Mouse (Mus musculus): ENCODE data around the gene Btbd8. TPM values are rescaled to one million over a fixed set of nuclear protein-coding genes. Genes with fewer than 3 reads are reported as not detected.

Gene Btbd8
- polyA plus RNA-seq, 1 experiment from 2014 or later, result 4.2 TPM

DNA sequence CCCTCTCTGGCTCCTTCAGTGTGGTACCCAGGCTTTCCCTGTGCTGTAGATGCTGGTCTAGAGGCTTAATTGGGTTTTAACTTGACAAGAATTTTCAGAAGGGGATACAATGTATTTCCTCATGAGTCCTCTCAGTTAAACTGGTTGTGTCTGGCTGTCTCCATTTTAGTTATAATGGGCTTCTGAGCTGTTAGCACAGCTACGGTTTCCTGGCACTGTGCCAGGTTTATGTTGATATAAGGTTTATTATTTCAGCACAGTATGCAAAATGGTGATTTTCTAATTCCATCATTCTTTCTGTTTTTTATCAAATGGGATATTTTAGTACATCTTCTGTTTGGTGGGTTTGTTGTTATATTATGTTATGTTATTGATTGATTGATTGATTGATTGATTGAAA lies 16.1 kb upstream of the Btbd8 start:
- Histone ChIP-seq H3K27me3 (0 out of 2 replicates have a peak, but pooled peaks cover 3% of the 10 kb centered on the region), H3K4me3 (no peak overlapping the region), H3K9me3 (no peaks in the 10 kb centered on the region), H3K9ac (no peak overlapping the region), H3K4me2 (no peak overlapping the region), H3K36me3 (no peaks in the 10 kb centered on the region), H3K27ac (no peak overlapping the region), H3K4me1 (no peaks in the 10 kb centered on the region)
- no peak for ATAC-seq (ENCODE audit: insufficient number of reproducible peaks, low FRiP score, low TSS enrichment, low read depth)
- 26% methylated on average over 1 of the region's 1 CpGs for WGBS

DNA sequence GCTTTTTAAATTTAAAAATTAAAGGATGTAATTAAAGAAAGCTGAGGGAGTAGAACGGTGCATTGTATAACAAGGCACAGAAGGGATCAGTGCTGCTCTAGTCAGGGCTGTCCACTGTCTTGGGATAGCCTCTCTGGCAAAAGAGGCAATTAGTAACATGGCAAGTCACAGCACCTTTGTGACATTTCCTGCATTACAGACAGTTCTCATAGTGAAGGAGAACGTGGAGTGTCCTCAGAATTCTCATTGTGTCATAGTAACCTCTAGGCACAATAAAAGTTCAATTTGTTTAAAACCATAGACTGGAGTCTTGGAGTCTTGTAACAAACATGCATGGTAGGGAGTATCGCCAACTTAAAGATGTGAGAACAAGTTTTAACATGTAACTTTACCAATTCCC lies 6.5 kb upstream of the Btbd8 start, which contains the start of gene Lpcat2b:
TSS of gene Lpcat2b (plus strand) at position 301 of the 400 bp plus-strand sequence.
- Histone ChIP-seq H3K4me1 (no peaks in the 10 kb centered on the region), H3K4me3 (no peak within 1 kb of the TSS), H3K9me3 (no peaks in the 10 kb centered on the region), H3K4me2 (no peak within 1 kb of the TSS), H3K27ac (no peak within 1 kb of the TSS), H3K27me3 (0 out of 2 replicates have a peak, but pooled peaks cover 2% of the 10 kb centered on the region), H3K9ac (no peak within 1 kb of the TSS), H3K36me3 (no peaks in the 10 kb centered on the region; the same call in 1 of the 2 replicates)
- WGBS, result 64% methylated on average over 3 of the region's 3 CpGs
- no peak for ATAC-seq (ENCODE audit: insufficient number of reproducible peaks, low FRiP score, low TSS enrichment, low read depth)

DNA sequence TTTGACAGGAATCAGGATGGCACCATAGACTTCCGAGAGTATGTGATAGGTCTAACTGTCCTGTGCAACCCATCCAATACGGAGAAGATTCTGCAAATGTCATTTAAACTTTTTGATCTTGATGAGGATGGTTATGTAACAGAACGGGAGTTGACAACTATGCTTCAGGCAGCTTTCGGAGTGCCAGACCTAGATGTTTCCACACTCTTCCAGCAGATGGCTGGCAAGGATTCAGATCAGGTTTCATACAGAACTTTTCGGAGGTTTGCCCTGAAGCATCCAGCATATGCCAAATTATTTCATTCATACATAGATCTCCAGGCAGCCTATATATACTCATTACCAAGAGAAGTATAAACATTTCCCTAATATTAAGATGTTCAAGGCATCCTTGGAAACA lies 3.8 kb upstream of the Btbd8 start:
- H3K36me3 ChIP-seq, result no peaks in the 10 kb centered on the region
- ATAC-seq (ENCODE audit: insufficient number of reproducible peaks, low FRiP score, low TSS enrichment, low read depth), result no peak
- H3K4me1 ChIP-seq, result peaks cover 5% of the 10 kb centered on the region; the same call in 1 of the 2 replicates
- no peak overlapping the region for H3K4me2 ChIP-seq
- H3K27me3 ChIP-seq, result 0 out of 2 replicates have a peak, but pooled peaks cover 2% of the 10 kb centered on the region
- no peak overlapping the region for H3K9ac ChIP-seq
- H3K9me3 ChIP-seq, result no peaks in the 10 kb centered on the region
- 62% methylated on average over 5 of the region's 5 CpGs for WGBS
- no peak overlapping the region for H3K27ac ChIP-seq
- no peak overlapping the region for H3K4me3 ChIP-seq

DNA sequence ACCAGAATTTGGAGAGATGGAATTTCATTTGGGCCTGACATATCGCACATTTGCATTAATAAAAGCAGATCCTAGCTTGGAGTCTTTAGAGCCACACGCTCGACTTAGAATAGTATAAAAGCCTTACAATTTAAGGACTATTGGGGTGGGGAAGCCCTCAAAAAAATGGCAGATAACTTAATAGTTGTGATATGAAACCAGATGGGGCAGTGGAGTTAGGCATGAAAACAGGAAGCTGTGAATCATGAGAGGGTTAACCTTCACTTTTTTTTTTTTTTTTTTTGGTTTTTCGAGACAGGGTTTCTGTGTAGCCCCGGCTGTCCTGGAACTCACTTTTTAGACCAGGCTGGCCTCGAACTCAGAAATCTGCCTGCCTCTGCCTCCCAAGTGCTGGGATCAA lies 1.6 kb upstream of the Btbd8 start:
- no peak overlapping the region for H3K27ac ChIP-seq
- no peak for ATAC-seq (ENCODE audit: insufficient number of reproducible peaks, low FRiP score, low TSS enrichment, low read depth)
- no peak overlapping the region for H3K4me2 ChIP-seq
- H3K9me3 ChIP-seq, result no peaks in the 10 kb centered on the region
- H3K9ac ChIP-seq, result no peak overlapping the region
- whole genome bisulfite sequencing, result 85% methylated on average over 6 of the region's 6 CpGs
- H3K4me3 ChIP-seq, result no peak overlapping the region
- H3K27me3 ChIP-seq, result 0 out of 2 replicates have a peak, but pooled peaks cover 2% of the 10 kb centered on the region
- no peaks in the 10 kb centered on the region for H3K36me3 ChIP-seq
- H3K4me1 ChIP-seq, result peaks cover 5% of the 10 kb centered on the region; the same call in 1 of the 2 replicates

DNA sequence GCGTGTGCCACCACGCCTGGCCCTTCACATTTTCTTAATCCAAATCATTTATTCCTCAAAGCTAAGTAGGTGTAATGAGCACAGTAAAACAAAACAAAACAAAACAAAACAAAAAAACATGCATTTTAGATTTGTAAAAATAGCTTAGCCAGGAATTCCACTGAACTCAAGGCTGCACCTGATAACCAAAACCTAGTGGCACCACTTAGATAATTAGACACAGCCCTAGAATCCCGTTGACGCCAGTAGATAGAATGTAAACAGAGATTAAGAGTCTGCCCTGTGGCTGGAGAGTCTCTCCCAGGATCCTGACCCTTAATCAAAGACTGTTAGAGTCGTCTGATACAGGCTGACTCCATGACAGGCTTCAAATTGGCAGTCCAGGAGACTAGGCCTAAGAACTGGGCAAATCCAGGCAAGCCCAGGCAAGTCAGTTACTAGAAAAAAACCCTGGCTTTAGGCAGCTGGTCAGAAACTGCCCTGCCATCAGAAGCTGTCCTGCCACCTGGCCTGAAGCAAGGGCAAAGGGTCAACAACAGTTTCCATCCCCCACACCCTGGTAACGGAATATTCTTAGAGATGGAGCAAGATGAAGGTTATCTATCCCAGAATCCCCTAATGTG lies 1.1 kb upstream of the Btbd8 start:
- ATAC-seq (ENCODE audit: insufficient number of reproducible peaks, low FRiP score, low TSS enrichment, low read depth), result no peak
- Histone ChIP-seq H3K27me3 (0 out of 2 replicates have a peak, but pooled peaks cover 2% of the 10 kb centered on the region), H3K9ac (no peak overlapping the region), H3K27ac (no peak overlapping the region), H3K4me1 (peaks cover 5% of the 10 kb centered on the region; the same call in 1 of the 2 replicates), H3K4me3 (no peak overlapping the region), H3K36me3 (no peaks in the 10 kb centered on the region), H3K4me2 (no peak overlapping the region), H3K9me3 (no peaks in the 10 kb centered on the region)
- WGBS, result 67% methylated on average over 6 of the region's 6 CpGs

DNA sequence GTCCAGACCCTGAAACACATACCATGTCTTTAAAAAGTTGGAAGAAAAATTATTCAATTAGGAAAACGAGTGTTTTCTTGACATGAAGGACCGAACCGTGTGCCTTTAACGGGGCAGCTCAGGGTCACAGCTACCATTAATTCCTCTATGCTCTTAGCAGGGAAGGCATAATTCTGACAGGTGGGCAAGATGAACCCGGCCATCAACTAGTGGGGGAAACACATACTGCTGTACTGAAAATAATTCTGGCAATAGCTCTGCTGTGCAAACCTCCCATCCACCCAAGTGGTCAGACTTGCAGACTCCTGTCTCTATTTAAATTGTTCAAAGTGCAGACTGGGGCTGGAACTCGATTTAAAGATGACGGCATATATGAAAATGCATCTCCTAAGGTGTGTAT lies 556 bp downstream of the Btbd8 start:
- peak overlapping the region; percentile 93 for H3K9ac ChIP-seq
- H3K27me3 ChIP-seq, result no peaks in the 10 kb centered on the region
- H3K4me2 ChIP-seq, result peak overlapping the region; percentile 71
- peaks cover 6% of the 10 kb centered on the region; the same call in 1 of the 2 replicates for H3K4me1 ChIP-seq
- no peaks in the 10 kb centered on the region for H3K36me3 ChIP-seq
- H3K4me3 ChIP-seq, result peak overlapping the region; percentile 97
- H3K9me3 ChIP-seq, result no peaks in the 10 kb centered on the region
- peak overlapping the region; percentile 93 for H3K27ac ChIP-seq
- WGBS, result 15% methylated on average over 7 of the region's 7 CpGs
- no peak for ATAC-seq (ENCODE audit: insufficient number of reproducible peaks, low FRiP score, low TSS enrichment, low read depth)

DNA sequence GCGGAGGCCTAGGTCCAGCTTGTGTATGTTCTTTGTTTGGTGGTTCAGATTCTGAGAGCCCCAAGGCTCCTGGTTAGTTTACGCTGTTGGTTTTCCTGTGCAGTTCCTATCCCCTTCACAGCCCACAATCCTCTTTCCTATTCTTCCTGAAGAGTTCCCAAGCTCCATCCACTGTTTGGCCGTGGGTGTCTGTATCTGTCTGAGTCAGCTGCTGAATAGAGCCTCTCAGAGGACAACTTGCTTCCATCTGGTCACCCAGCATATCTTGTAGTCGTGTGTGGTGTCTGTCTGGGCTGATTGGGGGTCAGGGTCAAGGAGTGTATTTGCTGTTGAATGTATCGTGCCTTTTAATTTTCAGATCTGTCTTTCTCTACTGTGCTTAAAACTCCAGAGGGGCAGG lies 4.1 kb downstream of the Btbd8 start:
- H3K4me3 ChIP-seq, result no peak overlapping the region
- no peaks in the 10 kb centered on the region for H3K27me3 ChIP-seq
- no peak overlapping the region for H3K27ac ChIP-seq
- whole genome bisulfite sequencing, result 79% methylated on average over 5 of the region's 5 CpGs
- no peak overlapping the region for H3K4me2 ChIP-seq
- no peaks in the 10 kb centered on the region for H3K36me3 ChIP-seq
- peaks cover 6% of the 10 kb centered on the region; the same call in 1 of the 2 replicates for H3K4me1 ChIP-seq
- no peak overlapping the region for H3K9ac ChIP-seq
- no peak for ATAC-seq (ENCODE audit: insufficient number of reproducible peaks, low FRiP score, low TSS enrichment, low read depth)
- H3K9me3 ChIP-seq, result no peaks in the 10 kb centered on the region

DNA sequence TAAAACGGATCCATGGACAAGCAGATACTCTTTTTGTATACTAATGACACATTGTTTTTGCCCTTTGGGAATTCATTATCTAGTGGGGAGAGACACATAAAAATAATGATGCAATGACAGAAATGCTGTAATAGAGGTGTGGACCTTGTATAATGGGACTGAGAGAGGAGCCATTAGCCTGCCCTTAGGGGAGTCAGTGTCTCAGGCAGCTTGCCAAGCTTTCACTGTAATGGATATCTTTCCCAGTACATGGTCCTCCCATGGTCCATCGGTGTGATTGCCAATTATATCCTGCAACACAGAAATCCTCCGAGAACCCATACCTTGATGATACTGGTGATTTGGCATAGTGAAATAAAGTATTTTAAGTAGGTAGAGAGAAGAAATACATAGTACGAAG lies 6.5 kb downstream of the Btbd8 start:
- Histone ChIP-seq H3K9ac (no peak overlapping the region), H3K4me1 (0 out of 2 replicates have a peak, but pooled peaks cover 2% of the 10 kb centered on the region), H3K4me2 (no peak overlapping the region), H3K27me3 (no peaks in the 10 kb centered on the region), H3K4me3 (no peak overlapping the region), H3K36me3 (no peaks in the 10 kb centered on the region), H3K9me3 (no peaks in the 10 kb centered on the region), H3K27ac (no peak overlapping the region)
- WGBS, result 78% methylated on average over 4 of the region's 4 CpGs
- no peak for ATAC-seq (ENCODE audit: insufficient number of reproducible peaks, low FRiP score, low TSS enrichment, low read depth)

DNA sequence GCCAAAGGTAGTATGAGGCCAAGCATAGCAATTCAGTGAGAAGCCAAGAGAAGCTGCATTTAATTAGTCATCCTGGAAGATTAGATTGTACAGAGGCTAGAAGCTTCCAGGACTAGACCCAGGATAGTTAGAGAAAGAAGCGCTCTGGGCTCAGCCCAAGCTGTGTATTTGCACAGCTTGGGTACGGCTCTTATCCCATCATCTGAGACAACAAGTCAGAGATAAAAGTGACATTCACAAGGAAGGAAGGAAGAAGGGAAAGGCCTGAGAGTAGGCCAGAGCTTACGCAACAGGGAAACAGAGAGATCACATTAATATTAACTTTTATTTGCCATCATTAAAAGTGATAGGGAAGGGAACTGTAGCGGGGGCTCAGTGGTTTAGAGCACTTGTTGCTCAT lies 10.2 kb downstream of the Btbd8 start:
- H3K4me3 ChIP-seq, result no peak overlapping the region
- H3K4me1 ChIP-seq, result no peaks in the 10 kb centered on the region
- no peaks in the 10 kb centered on the region for H3K9me3 ChIP-seq
- H3K27me3 ChIP-seq, result no peaks in the 10 kb centered on the region
- ATAC-seq (ENCODE audit: insufficient number of reproducible peaks, low FRiP score, low TSS enrichment, low read depth), result no peak
- no peak overlapping the region for H3K9ac ChIP-seq
- WGBS, result 81% methylated on average over 4 of the region's 4 CpGs
- H3K36me3 ChIP-seq, result peaks cover 4% of the 10 kb centered on the region
- H3K4me2 ChIP-seq, result no peak overlapping the region
- no peak overlapping the region for H3K27ac ChIP-seq

DNA sequence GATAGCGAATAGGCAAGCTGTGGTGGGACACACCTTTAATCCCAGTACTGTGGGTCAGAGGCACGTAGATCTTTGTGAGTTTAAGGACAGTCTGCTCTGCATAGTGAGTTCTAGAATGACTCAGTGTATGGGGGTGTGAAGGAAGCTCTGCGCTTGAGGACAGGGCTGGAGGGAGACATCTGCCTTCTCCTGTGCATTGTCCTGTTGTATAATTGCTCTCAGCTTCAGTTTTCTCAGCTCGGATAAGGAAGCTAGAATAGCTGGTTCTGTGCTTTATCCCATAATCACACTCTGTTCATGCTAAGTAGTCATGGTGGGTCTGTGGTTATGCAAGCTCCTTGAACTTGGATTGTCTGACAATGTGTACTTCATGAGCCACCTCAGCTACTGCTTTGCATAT lies 11.0 kb downstream of the Btbd8 start:
- Histone ChIP-seq H3K4me3 (no peak overlapping the region), H3K9me3 (no peaks in the 10 kb centered on the region), H3K27ac (no peak overlapping the region), H3K27me3 (no peaks in the 10 kb centered on the region), H3K36me3 (peaks cover 4% of the 10 kb centered on the region), H3K4me1 (no peaks in the 10 kb centered on the region), H3K9ac (no peak overlapping the region), H3K4me2 (no peak overlapping the region)
- ATAC-seq (ENCODE audit: insufficient number of reproducible peaks, low FRiP score, low TSS enrichment, low read depth), result no peak
- WGBS, result 89% methylated on average over 4 of the region's 4 CpGs

DNA sequence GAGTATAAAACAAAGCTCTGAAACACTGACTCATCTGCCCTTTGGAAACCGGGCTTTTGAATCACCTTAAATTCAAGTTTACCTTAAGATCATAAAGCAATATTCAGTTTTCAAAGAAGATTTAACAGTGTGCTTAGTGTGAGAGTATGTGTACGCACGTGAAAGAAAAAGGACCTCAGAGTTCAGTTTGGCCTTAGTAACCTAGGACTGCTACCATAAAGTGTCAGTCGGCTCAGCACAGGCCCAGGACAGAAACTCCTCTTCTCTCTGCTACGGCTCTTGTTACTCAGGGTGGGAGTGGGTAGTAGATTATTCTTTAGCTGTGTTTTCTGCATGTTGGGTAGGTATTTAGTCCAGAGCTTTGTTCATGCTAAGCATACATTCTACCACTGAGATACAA lies 11.8 kb downstream of the Btbd8 start:
- Histone ChIP-seq H3K9me3 (no peaks in the 10 kb centered on the region), H3K4me2 (no peak overlapping the region), H3K4me3 (no peak overlapping the region), H3K36me3 (peaks cover 4% of the 10 kb centered on the region), H3K4me1 (no peaks in the 10 kb centered on the region), H3K27me3 (no peaks in the 10 kb centered on the region), H3K9ac (no peak overlapping the region), H3K27ac (no peak overlapping the region)
- 86% methylated on average over 5 of the region's 5 CpGs for WGBS
- ATAC-seq (ENCODE audit: insufficient number of reproducible peaks, low FRiP score, low TSS enrichment, low read depth), result no peak

DNA sequence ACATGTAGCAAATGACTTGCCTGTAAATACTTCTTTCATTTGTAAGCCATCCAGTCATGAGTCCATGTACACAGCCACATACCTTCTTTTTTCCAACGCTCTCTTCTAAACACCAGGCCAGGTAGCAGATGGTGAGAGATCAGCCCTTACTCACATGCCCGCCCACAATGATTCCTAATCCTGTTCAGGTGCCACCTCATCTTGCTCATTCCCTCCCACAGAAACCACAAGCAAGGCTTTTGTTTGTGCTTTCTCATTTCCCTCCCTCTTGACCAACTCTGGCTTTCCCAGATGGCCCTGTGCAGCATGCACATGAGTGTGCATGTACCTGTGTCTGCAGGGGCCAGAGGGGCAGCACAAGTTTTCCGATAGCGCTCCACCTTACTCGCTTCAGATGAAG lies 12.5 kb downstream of the Btbd8 start:
- no peak overlapping the region for H3K4me3 ChIP-seq
- peaks cover 4% of the 10 kb centered on the region for H3K36me3 ChIP-seq
- no peaks in the 10 kb centered on the region for H3K27me3 ChIP-seq
- no peaks in the 10 kb centered on the region for H3K4me1 ChIP-seq
- H3K27ac ChIP-seq, result no peak overlapping the region
- H3K9me3 ChIP-seq, result no peaks in the 10 kb centered on the region
- H3K4me2 ChIP-seq, result no peak overlapping the region
- 89% methylated on average over 5 of the region's 5 CpGs for WGBS
- ATAC-seq (ENCODE audit: insufficient number of reproducible peaks, low FRiP score, low TSS enrichment, low read depth), result no peak
- no peak overlapping the region for H3K9ac ChIP-seq
